Mouse (Mus musculus): ENCODE data around the gene Npy. TPM values are rescaled to one million over a fixed set of nuclear protein-coding genes. Genes with fewer than 3 reads are reported as not detected.
A peak's percentile ranks its signal among the peaks of the same experiment; 100 is the strongest.

Gene Npy
- total and polyA plus RNA-seq, 2 experiments from 2014 or later: 208 to 323 TPM

- no peak for TF ChIP-seq CTCF (IDR thresholded peaks at IDR 0.05; ENCODE audit: low read depth)
- Histone ChIP-seq H3K4me2 (ENCODE audit: low read depth) (no peak overlapping the region), H3K27me3 (ENCODE audit: insufficient read depth, low read length) (no peaks in the 10 kb centered on the region), H3K27ac (ENCODE audit: low read depth, low read length) (no peak overlapping the region), H3K9ac (no peak overlapping the region), H3K4me3 (ENCODE audit: low read depth, low read length) (no peak overlapping the region), H3K9me3 (ENCODE audit: low read length) (no peaks in the 10 kb centered on the region), H3K4me1 (ENCODE audit: insufficient read depth) (no peaks in the 10 kb centered on the region), H3K36me3 (ENCODE audit: insufficient read depth) (no peaks in the 10 kb centered on the region)
- DNase-seq (peak; percentile 13), ATAC-seq (no peak)
- WGBS: 49% methylated on average over 6 of the region's 6 CpGs
Observed at GRCm38 (mm10) chr6:49875791-49876190, 53.3 kb downstream of the Npy start.
